Mouse (Mus musculus) frontal cortex, postnatal 14 days (tissue): ENCODE measurements around the gene Efna5.

Experiments
- DNase-seq, 2 experiments: peaks; one replicate each; pipeline ENCODE4 v3.0.0; 2022; ENCODE audit warnings: low spot score in 2 of 2

Efna5 gene

GRCm38 (mm10) chr17:62706418-62706817, 174.7 kb downstream of the Efna5 start:
- no peak for DNase-seq

- no peak for DNase-seq
These were observed 178.9 kb downstream of the Efna5 start for GRCm38 (mm10) chr17:62702020-62702814.

GRCm38 (mm10) chr17:62700791-62701602, 180.1 kb downstream of the Efna5 start:
- no peak for DNase-seq

GRCm38 (mm10) chr17:62694958-62695437, 186.1 kb downstream of the Efna5 start:
- no peak for DNase-seq

- no peak for DNase-seq
These were observed 188.9 kb downstream of the Efna5 start for GRCm38 (mm10) chr17:62692242-62692641.

- DNase-seq = no peak
These were observed 189.9 kb downstream of the Efna5 start for GRCm38 (mm10) chr17:62691201-62691715.

GRCm38 (mm10) chr17:62690256-62690655, 190.9 kb downstream of the Efna5 start:
- DNase-seq = no peak

GRCm38 (mm10) chr17:62689646-62690045, 191.5 kb downstream of the Efna5 start:
- no peak for DNase-seq

- no peak for DNase-seq
These were observed 193.7 kb downstream of the Efna5 start for GRCm38 (mm10) chr17:62687369-62687768.

- DNase-seq = no peak
These were observed 195.9 kb downstream of the Efna5 start for GRCm38 (mm10) chr17:62685181-62685580.

- no peak for DNase-seq
These were observed 198.0 kb downstream of the Efna5 start for GRCm38 (mm10) chr17:62683142-62683541.

- DNase-seq = no peak
These were observed 199.4 kb downstream of the Efna5 start for GRCm38 (mm10) chr17:62681726-62682125.

GRCm38 (mm10) chr17:62680737-62681136, 200.4 kb downstream of the Efna5 start:
- no peak for DNase-seq

- no peak for DNase-seq
These were observed 204.3 kb downstream of the Efna5 start for GRCm38 (mm10) chr17:62676832-62677231.

GRCm38 (mm10) chr17:62676409-62676808, 204.7 kb downstream of the Efna5 start:
- DNase-seq = no peak

GRCm38 (mm10) chr17:62675811-62676255, 205.3 kb downstream of the Efna5 start:
- DNase-seq = no peak

GRCm38 (mm10) chr17:62672068-62672467, 209.0 kb downstream of the Efna5 start:
- no peak for DNase-seq

- no peak for DNase-seq
These were observed 214.4 kb downstream of the Efna5 start for GRCm38 (mm10) chr17:62666761-62667160.

GRCm38 (mm10) chr17:62665823-62666222, 215.3 kb downstream of the Efna5 start:
- DNase-seq = no peak

GRCm38 (mm10) chr17:62664709-62665108, 216.4 kb downstream of the Efna5 start:
- DNase-seq = no peak

GRCm38 (mm10) chr17:62661801-62662200, 219.3 kb downstream of the Efna5 start:
- no peak for DNase-seq

GRCm38 (mm10) chr17:62659501-62660175, 221.5 kb downstream of the Efna5 start:
- DNase-seq = peak; percentile 41 to 69
